Mouse (Mus musculus) forebrain, embryonic 16.5 days (tissue): ENCODE results near the gene Wdr82. TPM values are rescaled to one million over a fixed set of nuclear protein-coding genes. Genes with fewer than 3 reads are reported as not detected.
A peak's percentile ranks its signal among the peaks of the same experiment; 100 is the strongest.

Experiments used
- ATAC-seq: fragments of 200-750 bp; cut with Nextera tagmentation; 2 replicates; pipeline ENCODE4 v1.8.0; 2017; ENCODE audit warnings: mild to moderate bottlenecking, moderate library complexity
- H3K27ac ChIP-seq: fragments of 300-500 bp; sonication (generic); 2 replicates; pipeline ENCODE4 v1.5.1; 2014; ENCODE audit warnings: low read length, control low read depth
- H3K27me3 ChIP-seq: fragments of 300-500 bp; sonication (generic); replicated peaks from 2 replicates; pipeline ENCODE4 v1.6.1; 2014; ENCODE audit warnings: low read length; ENCODE audit not compliant: control insufficient read depth, insufficient read depth
- H3K36me3 ChIP-seq: fragments of 300-500 bp; sonication (generic); 2 replicates; pipeline ENCODE4 v1.6.1; 2014; ENCODE audit not compliant: control insufficient read depth, insufficient read depth
- H3K4me1 ChIP-seq: fragments of 300-500 bp; sonication (generic); replicated peaks from 2 replicates; pipeline ENCODE4 v1.6.1; 2014; ENCODE audit warnings: low read length; ENCODE audit not compliant: control insufficient read depth, insufficient read depth
- H3K4me2 ChIP-seq: fragments of 300-500 bp; sonication (generic); 2 replicates; pipeline ENCODE4 v1.6.1; 2014; ENCODE audit warnings: mild to moderate bottlenecking, low read length, control low read depth
- H3K4me3 ChIP-seq: fragments of 300-500 bp; sonication (generic); replicated peaks from 2 replicates; pipeline ENCODE4 v1.5.1; 2014; ENCODE audit warnings: mild to moderate bottlenecking, low read length, control low read depth
- H3K9ac ChIP-seq: fragments of 300-500 bp; sonication (generic); replicated peaks from 2 replicates; pipeline ENCODE4 v1.6.1; 2014; ENCODE audit warnings: low read depth, low read length, control low read depth
- H3K9me3 ChIP-seq: fragments of 300-500 bp; sonication (generic); 2 replicates; pipeline ENCODE4 v1.6.1; 2016; ENCODE audit warnings: low read length; ENCODE audit not compliant: control insufficient read depth
- WGBS: fragments of 180-500 bp; shearing (Covaris S2); extraction: QIAGEN DNeasy Blood & Tissue Kit; methylation state at CpG from one replicate; pipeline ENCODE4 v1.1.7; 2014; 5-methylcytosine and 5-hydroxymethylcytosine counted together
- polyA plus RNA-seq: library from polyadenylated mRNA; unstranded; fragments of >200 nt; fragmentation: Nextera tagmentation; extraction: Ambion mirVana; gene quantifications from 2 replicates; pipeline ENCODE4 v1.2.1, GENCODE M21; 2015

The Wdr82 gene
- polyA plus RNA-seq, result 37.3 and 41.6 TPM in 2 replicates

GRCm38 (mm10) chr9:106170556-106171345 is at the start of gene Wdr82:
Gene Wdr82, plus strand, starts transcription at chr9:106170928.
- WGBS, result under 1% methylated on average over 69 of the region's 81 CpGs
- H3K4me1 ChIP-seq, result peaks cover 31% of the 10 kb centered on the region

GRCm38 (mm10) chr9:106123599-106123998 is 47.1 kb upstream of the Wdr82 start:
- 48% methylated on average over 4 of the region's 4 CpGs for WGBS
- ATAC-seq, result no peak
- Histone ChIP-seq H3K4me2 (no peak overlapping the region), H3K4me3 (no peak overlapping the region), H3K4me1 (peaks cover 21% of the 10 kb centered on the region), H3K9ac (no peak overlapping the region), H3K36me3 (no peaks in the 10 kb centered on the region), H3K27ac (no peak overlapping the region), H3K27me3 (no peaks in the 10 kb centered on the region), H3K9me3 (no peaks in the 10 kb centered on the region)

More at GRCm38 (mm10) chr9:106170556-106171345, at the start of gene Wdr82:
- H3K9ac ChIP-seq, result peak within 1 kb of the TSS; percentile 87
- H3K27ac ChIP-seq, result peak within 1 kb of the TSS; percentile 95
- peak within 1 kb of the TSS; percentile 74 for H3K4me2 ChIP-seq
- no peaks in the 10 kb centered on the region for H3K27me3 ChIP-seq
- ATAC-seq, result peak; percentile 92
- peak within 1 kb of the TSS; percentile 81 for H3K4me3 ChIP-seq
- no peaks in the 10 kb centered on the region for H3K36me3 ChIP-seq
- H3K9me3 ChIP-seq, result no peaks in the 10 kb centered on the region

GRCm38 (mm10) chr9:106126786-106127251 is 43.9 kb upstream of the Wdr82 start:
- Histone ChIP-seq H3K4me3 (no peak overlapping the region), H3K27ac (peak overlapping the region; percentile 80), H3K4me2 (no peak overlapping the region), H3K27me3 (no peaks in the 10 kb centered on the region), H3K36me3 (no peaks in the 10 kb centered on the region), H3K9ac (no peak overlapping the region), H3K4me1 (peaks cover 17% of the 10 kb centered on the region), H3K9me3 (no peaks in the 10 kb centered on the region)
- 0% methylated on average over 2 of the region's 2 CpGs for WGBS
- ATAC-seq, result peak; percentile 90

GRCm38 (mm10) chr9:106129072-106129471 is 41.7 kb upstream of the Wdr82 start:
- no peak for ATAC-seq
- Histone ChIP-seq H3K4me3 (no peak overlapping the region), H3K9ac (no peak overlapping the region), H3K27ac (no peak overlapping the region), H3K4me1 (peaks cover 17% of the 10 kb centered on the region), H3K4me2 (no peak overlapping the region), H3K27me3 (no peaks in the 10 kb centered on the region), H3K36me3 (no peaks in the 10 kb centered on the region), H3K9me3 (no peaks in the 10 kb centered on the region)
- 91% methylated on average over 2 of the region's 2 CpGs for WGBS

- Histone ChIP-seq H3K9me3 (no peaks in the 10 kb centered on the region), H3K36me3 (no peaks in the 10 kb centered on the region), H3K9ac (no peak overlapping the region), H3K27me3 (no peaks in the 10 kb centered on the region), H3K4me2 (no peak overlapping the region), H3K4me1 (peaks cover 17% of the 10 kb centered on the region), H3K4me3 (no peak overlapping the region), H3K27ac (no peak overlapping the region)
- no peak for ATAC-seq
- 84% methylated on average over 7 of the region's 7 CpGs for WGBS
These were observed 40.5 kb upstream of the Wdr82 start for GRCm38 (mm10) chr9:106130250-106130649.

- H3K4me2 ChIP-seq, result no peak overlapping the region
- H3K36me3 ChIP-seq, result no peaks in the 10 kb centered on the region
- no peaks in the 10 kb centered on the region for H3K9me3 ChIP-seq
- H3K9ac ChIP-seq, result no peak overlapping the region
- H3K27me3 ChIP-seq, result 0 out of 2 replicates have a peak, but pooled peaks cover 10% of the 10 kb centered on the region
- H3K4me3 ChIP-seq, result no peak overlapping the region
- no peak for ATAC-seq
- WGBS, result 35% methylated on average over 10 of the region's 10 CpGs
- H3K27ac ChIP-seq, result no peak overlapping the region
- peaks cover 11% of the 10 kb centered on the region for H3K4me1 ChIP-seq
These were observed 33.0 kb upstream of the Wdr82 start for GRCm38 (mm10) chr9:106137671-106138216.

- Histone ChIP-seq H3K4me1 (peaks cover 22% of the 10 kb centered on the region), H3K36me3 (no peaks in the 10 kb centered on the region), H3K4me3 (no peak overlapping the region), H3K4me2 (no peak overlapping the region), H3K27me3 (0 out of 2 replicates have a peak, but pooled peaks cover 10% of the 10 kb centered on the region), H3K27ac (no peak overlapping the region), H3K9me3 (no peaks in the 10 kb centered on the region), H3K9ac (no peak overlapping the region)
- peak; percentile 49 for ATAC-seq
- WGBS, result 6% methylated on average over 10 of the region's 10 CpGs
These were observed 31.0 kb upstream of the Wdr82 start for GRCm38 (mm10) chr9:106139763-106140162.

GRCm38 (mm10) chr9:106141955-106142354 is 28.8 kb upstream of the Wdr82 start:
- Histone ChIP-seq H3K4me2 (no peak overlapping the region), H3K4me1 (peaks cover 22% of the 10 kb centered on the region), H3K9me3 (no peaks in the 10 kb centered on the region), H3K36me3 (no peaks in the 10 kb centered on the region), H3K9ac (no peak overlapping the region), H3K4me3 (no peak overlapping the region), H3K27ac (no peak overlapping the region), H3K27me3 (peaks cover 17% of the 10 kb centered on the region; the same call in 1 of the 2 replicates)
- WGBS, result 73% methylated on average over 12 of the region's 12 CpGs
- ATAC-seq, result no peak

- Histone ChIP-seq H3K4me1 (peaks cover 39% of the 10 kb centered on the region), H3K9ac (no peak overlapping the region), H3K36me3 (no peaks in the 10 kb centered on the region), H3K4me3 (no peak overlapping the region), H3K27ac (no peak overlapping the region), H3K4me2 (no peak overlapping the region), H3K9me3 (no peaks in the 10 kb centered on the region), H3K27me3 (peaks cover 18% of the 10 kb centered on the region; the same call in 1 of the 2 replicates)
- ATAC-seq, result peak; percentile 61
- WGBS, result 14% methylated on average over 7 of the region's 7 CpGs
These were observed 26.6 kb upstream of the Wdr82 start for GRCm38 (mm10) chr9:106144176-106144575.
